Mouse (Mus musculus) frontal cortex, postnatal 10 days (tissue): ENCODE measurements around the gene Btnl4.

Experiments used
- DNase-seq, 2 experiments: peaks; one replicate each; pipeline ENCODE4 v3.0.0; 2022; ENCODE audit warnings: low spot score in 2 of 2, mixed read lengths in 1 of 2

The Btnl4 gene

DNA sequence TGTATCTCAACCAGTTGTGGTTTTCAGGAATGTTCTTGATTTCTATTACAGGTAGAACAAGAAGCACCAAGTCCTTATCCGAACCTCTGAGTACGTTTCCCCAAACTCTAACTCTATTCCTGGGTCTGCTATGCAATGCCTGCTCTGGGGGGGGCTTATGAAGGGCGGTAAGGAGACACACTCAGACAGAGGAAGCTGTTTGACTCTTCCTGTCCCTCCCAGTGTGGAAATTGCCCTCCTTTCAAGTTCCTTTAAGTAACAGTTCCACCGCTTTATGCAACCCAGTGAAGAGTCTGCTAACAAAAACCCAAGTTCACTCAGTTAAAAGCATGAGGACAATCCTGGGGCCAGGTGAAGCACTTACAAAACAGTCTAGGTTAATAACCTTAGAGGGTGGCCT lies 40.0 kb downstream of the Btnl4 start:
- DNase-seq: no peak

DNA sequence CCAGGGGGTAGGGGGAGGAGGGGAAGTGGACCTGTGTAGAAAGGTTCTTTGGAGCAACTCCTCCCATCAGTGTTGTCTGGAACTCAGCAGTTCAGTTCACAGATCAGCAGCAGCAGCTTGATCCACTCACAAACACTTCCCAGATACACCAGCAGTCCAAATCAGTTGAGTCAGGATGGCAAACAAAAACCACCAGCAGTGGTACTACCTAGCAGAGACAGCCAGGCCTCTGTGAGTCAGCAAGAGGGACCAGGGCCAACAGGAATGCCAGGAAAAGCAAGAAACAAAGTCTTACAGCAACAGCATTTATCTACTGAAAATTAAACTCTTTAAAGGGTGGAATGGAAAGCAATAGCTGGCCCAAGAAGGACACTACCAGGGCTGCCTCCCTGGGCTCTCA lies 49.5 kb downstream of the Btnl4 start:
- no peak for DNase-seq

GRCm38 (mm10) chr17:34420014-34420413 lies 57.1 kb downstream of the Btnl4 start:
- DNase-seq: no peak
